Mouse (Mus musculus) cerebellum, adult 2 months (tissue): ENCODE results near the gene Nat10.

Experiments
- CTCF ChIP-seq: fragments of 200-500 bp; IDR thresholded peaks from 2 replicates; pipeline ENCODE4 v1.5.1; 2011; ENCODE audit warnings: low read depth, mild to moderate bottlenecking, control low read depth, low read length, moderate library complexity, borderline replicate concordance; ENCODE audit not compliant: insufficient read depth
- POLR2A ChIP-seq: fragments of 200-500 bp; IDR thresholded peaks from 2 replicates; pipeline ENCODE4 v1.6.1; 2011; ENCODE audit warnings: low read length, control low read depth, borderline replicate concordance; ENCODE audit not compliant: insufficient read depth

- TF ChIP-seq CTCF (no peak), POLR2A (no peak)
Observed at GRCm38 (mm10) chr2:103678433-103678832, 82.6 kb downstream of the Nat10 start.
